Mouse (Mus musculus): ENCODE measurements around the gene Hdac2. TPM values are rescaled to one million over a fixed set of nuclear protein-coding genes. Genes with fewer than 3 reads are reported as not detected.

Hdac2 gene
- 314 and 330 TPM in 2 replicates for polyA plus RNA-seq (2016; fragmentation: Nextera tagmentation; extraction: Ambion mirVana)

DNA sequence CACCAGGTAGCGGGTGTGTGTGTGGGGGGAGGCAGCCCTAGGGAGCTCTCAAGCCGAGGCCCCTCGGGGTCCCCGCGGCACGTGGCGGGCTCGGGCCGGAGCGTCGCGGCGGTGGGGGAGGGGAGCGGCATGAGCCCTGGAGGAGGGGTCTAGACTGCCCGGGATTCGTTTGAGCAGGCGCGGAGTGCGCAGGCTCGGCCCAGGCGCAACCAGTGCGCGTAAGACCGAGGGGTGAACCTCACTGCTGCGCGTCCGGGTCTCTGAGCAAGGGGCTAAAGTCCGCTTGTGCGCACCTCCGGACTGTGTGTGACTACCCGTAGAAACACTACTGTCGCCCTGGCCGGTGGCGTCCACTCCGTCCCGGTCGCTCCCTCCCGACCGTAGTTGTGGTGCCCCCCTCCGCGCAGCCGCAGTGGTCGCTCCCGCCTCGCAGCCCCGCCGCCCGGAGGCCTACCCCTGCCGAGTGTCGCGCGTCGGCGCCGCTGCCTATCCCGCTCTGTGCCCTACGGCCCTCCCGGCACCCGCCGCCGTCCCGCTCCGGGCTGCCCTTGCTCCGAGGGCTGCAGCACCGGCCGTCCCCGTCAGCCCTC, at the start of gene Hdac2:
TSS of gene Hdac2 (plus strand) at position 459 of the 590 bp plus-strand sequence.
- under 1% methylated on average over 67 of the region's 67 CpGs for WGBS
- H3K4me3 ChIP-seq, result peak within 1 kb of the TSS; percentile 95

DNA sequence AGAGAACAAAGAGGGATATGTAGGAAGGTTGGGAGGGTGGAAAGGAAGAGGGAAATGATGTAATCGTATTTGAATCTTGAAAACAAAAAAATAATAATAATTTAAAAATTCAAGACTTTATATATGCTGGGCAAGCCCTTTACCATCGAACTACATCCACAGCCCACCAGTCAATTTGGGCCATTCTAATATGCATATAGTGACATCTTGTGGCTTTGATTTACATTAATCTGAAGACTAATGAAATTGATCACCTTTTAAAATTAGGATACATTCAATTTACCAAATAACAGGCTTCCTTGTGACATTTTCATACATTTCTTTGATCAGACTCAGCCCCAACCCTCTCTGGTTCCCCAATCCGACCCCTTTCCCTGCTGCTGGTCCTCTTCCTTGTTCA, 46.1 kb upstream of the Hdac2 start:
- H3K27ac ChIP-seq, result no peak overlapping the region
- H3K4me1 ChIP-seq (replicated peaks), result no peaks in the 10 kb centered on the region
- WGBS, result 77% methylated on average over 3 of the region's 3 CpGs
- no peaks in the 10 kb centered on the region for H3K27me3 ChIP-seq (ENCODE audit: insufficient read depth, poor library complexity, severe bottlenecking)
- no peaks in the 10 kb centered on the region for H3K9me3 ChIP-seq
- H3K4me3 ChIP-seq, result no peak overlapping the region
- no peak for DNase-seq (ENCODE audit: low spot score)
- H3K36me3 ChIP-seq, result no peaks in the 10 kb centered on the region

More for the DNA sequence above, at the start of gene Hdac2:
- Histone ChIP-seq H3K36me3 (peaks cover 31% of the 10 kb centered on the region), H3K27ac (peak within 1 kb of the TSS; percentile 100), H3K9me3 (peaks cover 16% of the 10 kb centered on the region), H3K4me1 (replicated peaks) (peaks cover 11% of the 10 kb centered on the region), H3K27me3 (ENCODE audit: insufficient read depth, poor library complexity, severe bottlenecking) (peaks cover 5% of the 10 kb centered on the region)
- peak; percentile 88 for DNase-seq (ENCODE audit: low spot score)

GRCm38 (mm10) chr10:36935863-36936262, 38.5 kb upstream of the Hdac2 start:
- Histone ChIP-seq H3K27ac (no peak overlapping the region), H3K4me3 (no peak overlapping the region)
- WGBS, result 88% methylated on average over 5 of the region's 5 CpGs

DNA sequence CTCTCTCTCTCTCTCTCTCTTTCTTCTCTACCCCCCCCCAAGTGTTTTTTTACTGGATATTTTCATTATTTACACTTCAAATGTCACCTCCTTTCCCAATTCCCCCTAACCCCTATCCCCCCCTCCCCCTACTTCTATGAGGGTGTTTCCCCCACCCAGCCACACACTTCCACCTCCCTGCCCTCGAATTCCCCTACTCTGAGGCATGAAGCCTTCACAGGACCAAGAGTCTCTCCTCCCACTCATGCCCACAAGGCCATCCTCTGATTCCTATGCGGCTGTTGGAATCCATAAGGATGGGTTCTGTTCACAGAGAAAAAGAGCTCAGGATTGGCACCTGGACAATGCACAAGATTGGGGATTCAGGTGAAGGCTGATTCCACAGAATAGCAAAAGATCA, 38.1 kb upstream of the Hdac2 start:
- Histone ChIP-seq H3K36me3 (no peaks in the 10 kb centered on the region), H3K4me1 (replicated peaks) (peaks cover 5% of the 10 kb centered on the region; the same call in 1 of the 2 replicates), H3K27ac (no peak overlapping the region), H3K27me3 (ENCODE audit: insufficient read depth, poor library complexity, severe bottlenecking) (no peaks in the 10 kb centered on the region), H3K4me3 (no peak overlapping the region), H3K9me3 (no peaks in the 10 kb centered on the region)
- WGBS, result 81% methylated on average over 2 of the region's 2 CpGs
- DNase-seq (ENCODE audit: low spot score), result no peak

More at GRCm38 (mm10) chr10:36935863-36936262, 38.5 kb upstream of the Hdac2 start:
- no peaks in the 10 kb centered on the region for H3K27me3 ChIP-seq (ENCODE audit: insufficient read depth, poor library complexity, severe bottlenecking)
- peaks cover 5% of the 10 kb centered on the region; the same call in 1 of the 2 replicates for H3K4me1 ChIP-seq (replicated peaks)
- H3K36me3 ChIP-seq, result no peaks in the 10 kb centered on the region
- no peak for DNase-seq (ENCODE audit: low spot score)
- H3K9me3 ChIP-seq, result no peaks in the 10 kb centered on the region

- no peak overlapping the region for H3K27ac ChIP-seq
- DNase-seq (ENCODE audit: low spot score), result no peak
- no peaks in the 10 kb centered on the region for H3K4me1 ChIP-seq (replicated peaks)
- no peaks in the 10 kb centered on the region for H3K27me3 ChIP-seq (ENCODE audit: insufficient read depth, poor library complexity, severe bottlenecking)
- no peaks in the 10 kb centered on the region for H3K36me3 ChIP-seq
- 86% methylated on average over 2 of the region's 2 CpGs for WGBS
- no peaks in the 10 kb centered on the region for H3K9me3 ChIP-seq
- no peak overlapping the region for H3K4me3 ChIP-seq
Measured at GRCm38 (mm10) chr10:36951742-36952141, 22.6 kb upstream of the Hdac2 start.

GRCm38 (mm10) chr10:36952622-36953021, 21.7 kb upstream of the Hdac2 start:
- H3K4me1 ChIP-seq (replicated peaks), result no peaks in the 10 kb centered on the region
- H3K4me3 ChIP-seq, result no peak overlapping the region
- no peak for DNase-seq (ENCODE audit: low spot score)
- no peak overlapping the region for H3K27ac ChIP-seq
- no peaks in the 10 kb centered on the region for H3K27me3 ChIP-seq (ENCODE audit: insufficient read depth, poor library complexity, severe bottlenecking)
- no peaks in the 10 kb centered on the region for H3K9me3 ChIP-seq
- H3K36me3 ChIP-seq, result no peaks in the 10 kb centered on the region
- WGBS, result 87% methylated on average over 2 of the region's 2 CpGs

DNA sequence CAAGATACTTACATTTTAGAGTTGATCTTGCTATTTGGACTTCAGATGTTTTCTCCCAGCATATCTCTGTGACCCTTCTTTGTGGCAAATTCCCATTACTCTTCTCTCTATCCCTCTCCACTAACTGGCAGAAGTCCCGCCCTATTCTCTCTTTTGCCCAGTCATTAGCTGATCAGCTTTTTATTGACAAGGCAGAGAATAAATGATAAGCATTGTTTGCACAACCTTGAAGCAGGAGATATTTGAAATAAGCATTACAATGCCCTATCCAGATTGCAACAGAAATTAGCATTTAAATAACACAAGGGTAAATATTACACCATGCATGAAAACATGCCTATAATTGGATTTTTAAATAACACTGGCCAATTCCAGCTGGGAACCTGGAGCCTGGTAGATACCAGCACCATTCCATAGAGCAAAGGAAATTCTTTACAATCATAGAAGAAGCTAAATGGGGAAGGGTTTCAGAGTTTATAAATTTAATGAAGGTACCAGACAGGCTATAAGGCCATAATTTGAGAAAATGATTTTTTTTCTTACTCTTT, 14.7 kb upstream of the Hdac2 start:
- 84% methylated on average over 1 of the region's 1 CpGs for WGBS
- H3K4me1 ChIP-seq (replicated peaks), result no peaks in the 10 kb centered on the region
- H3K27ac ChIP-seq, result no peak overlapping the region
- no peak for DNase-seq (ENCODE audit: low spot score)
- H3K9me3 ChIP-seq, result no peaks in the 10 kb centered on the region
- no peak overlapping the region for H3K4me3 ChIP-seq
- no peaks in the 10 kb centered on the region for H3K27me3 ChIP-seq (ENCODE audit: insufficient read depth, poor library complexity, severe bottlenecking)
- no peaks in the 10 kb centered on the region for H3K36me3 ChIP-seq

DNA sequence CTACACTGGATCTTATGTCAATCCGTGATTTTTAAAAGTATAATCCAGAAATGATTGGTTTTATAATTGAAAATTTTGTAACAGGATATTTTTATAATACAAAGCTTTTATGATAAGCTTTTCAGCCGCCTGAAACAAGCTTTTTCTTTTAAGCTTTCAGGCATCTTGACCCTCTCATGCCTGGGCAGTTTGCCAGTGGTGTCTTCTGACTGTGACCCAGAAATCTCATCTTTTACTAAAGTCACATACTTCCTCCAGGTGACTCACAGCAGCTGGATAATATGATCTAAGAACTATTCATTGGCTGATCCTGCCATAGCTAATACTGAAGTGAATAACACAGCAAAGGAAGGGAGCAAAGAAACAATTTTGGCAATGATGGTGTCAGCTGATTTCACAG, 9.9 kb upstream of the Hdac2 start:
- WGBS, result 74% methylated on average over 2 of the region's 2 CpGs
- Histone ChIP-seq H3K27ac (no peak overlapping the region), H3K4me1 (replicated peaks) (no peaks in the 10 kb centered on the region), H3K36me3 (no peaks in the 10 kb centered on the region), H3K4me3 (no peak overlapping the region), H3K27me3 (ENCODE audit: insufficient read depth, poor library complexity, severe bottlenecking) (no peaks in the 10 kb centered on the region), H3K9me3 (no peaks in the 10 kb centered on the region)
- no peak for DNase-seq (ENCODE audit: low spot score)

DNA sequence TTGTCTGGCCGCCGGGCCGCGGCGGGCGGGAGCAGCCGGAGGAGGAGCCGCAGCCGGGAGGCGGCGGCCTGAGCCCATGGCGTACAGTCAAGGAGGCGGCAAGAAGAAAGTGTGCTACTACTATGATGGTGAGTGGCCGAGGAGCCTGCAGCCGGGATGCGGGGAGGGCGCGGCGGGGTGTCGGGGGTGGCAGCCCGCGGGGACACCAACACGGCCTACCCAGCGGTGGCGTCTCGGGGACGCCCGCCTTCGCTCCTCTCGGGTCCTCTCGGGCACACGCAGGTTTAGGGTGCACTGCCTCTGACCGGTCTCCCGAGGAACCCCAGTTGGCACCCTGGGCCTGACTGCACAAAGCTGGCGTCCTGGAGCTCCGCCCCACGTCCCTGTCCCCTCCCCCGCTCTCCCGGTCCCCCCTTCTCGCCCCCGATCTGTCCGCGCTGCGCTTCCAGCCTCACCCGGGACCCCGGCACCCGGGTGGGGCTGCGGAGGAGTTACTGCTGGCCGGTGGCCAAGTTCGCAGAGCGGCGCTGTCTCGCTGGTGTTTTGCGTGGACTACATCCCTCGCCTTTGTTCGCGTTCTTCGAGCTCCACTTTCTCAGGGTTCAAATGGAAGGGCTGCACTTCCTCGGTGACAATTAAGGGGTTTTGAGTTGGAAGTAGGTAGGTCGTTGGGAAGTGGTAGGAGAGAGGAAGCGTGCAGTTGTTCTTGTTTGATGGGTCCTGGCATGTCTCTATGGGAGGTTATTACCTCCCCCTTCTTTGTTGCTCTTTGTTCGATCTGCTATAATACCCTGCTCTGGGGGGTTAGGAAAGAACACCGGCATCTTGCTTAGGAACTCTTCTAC, 554 bp downstream of the Hdac2 start:
- peaks cover 37% of the 10 kb centered on the region for H3K36me3 ChIP-seq
- H3K4me3 ChIP-seq, result peak overlapping the region; percentile 95
- peak overlapping the region; percentile 100 for H3K27ac ChIP-seq
- under 1% methylated on average over 63 of the region's 63 CpGs for WGBS
- H3K9me3 ChIP-seq, result peaks cover 16% of the 10 kb centered on the region
- peak; percentile 82 for DNase-seq (ENCODE audit: low spot score)
- peaks cover 5% of the 10 kb centered on the region for H3K27me3 ChIP-seq (ENCODE audit: insufficient read depth, poor library complexity, severe bottlenecking)
- H3K4me1 ChIP-seq (replicated peaks), result peaks cover 11% of the 10 kb centered on the region

DNA sequence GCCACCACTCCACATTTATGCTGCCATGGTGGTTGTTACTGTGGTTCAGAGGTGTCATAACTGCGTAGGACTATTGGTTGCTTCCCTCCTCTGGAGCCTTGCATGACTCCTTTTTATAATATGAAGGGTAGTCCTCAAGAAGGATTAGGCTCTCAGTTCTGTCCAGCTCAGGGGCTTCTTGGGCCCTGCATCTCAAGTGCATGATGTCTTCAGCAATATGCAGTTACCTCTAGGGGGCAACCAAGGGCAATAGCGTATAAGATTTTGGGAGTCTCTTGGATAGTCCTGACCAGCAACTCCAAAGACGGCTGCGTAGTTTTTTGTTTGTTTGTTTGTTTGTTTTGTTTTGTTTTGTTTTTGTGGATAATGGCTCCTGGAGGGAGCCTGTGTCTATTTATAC, 7.5 kb downstream of the Hdac2 start:
- H3K4me3 ChIP-seq, result no peak overlapping the region
- DNase-seq (ENCODE audit: low spot score), result no peak
- 94% methylated on average over 4 of the region's 4 CpGs for WGBS
- H3K36me3 ChIP-seq, result peaks cover 84% of the 10 kb centered on the region
- no peaks in the 10 kb centered on the region for H3K4me1 ChIP-seq (replicated peaks)
- no peak overlapping the region for H3K27ac ChIP-seq
- peaks cover 33% of the 10 kb centered on the region for H3K9me3 ChIP-seq
- H3K27me3 ChIP-seq (ENCODE audit: insufficient read depth, poor library complexity, severe bottlenecking), result no peaks in the 10 kb centered on the region

- Histone ChIP-seq H3K27ac (no peak overlapping the region), H3K4me1 (replicated peaks) (no peaks in the 10 kb centered on the region), H3K27me3 (ENCODE audit: insufficient read depth, poor library complexity, severe bottlenecking) (no peaks in the 10 kb centered on the region), H3K4me3 (no peak overlapping the region), H3K9me3 (no peaks in the 10 kb centered on the region), H3K36me3 (peaks cover 97% of the 10 kb centered on the region)
- no peak for DNase-seq (ENCODE audit: low spot score)
- 95% methylated on average over 2 of the region's 2 CpGs for WGBS
Measured at GRCm38 (mm10) chr10:36992149-36992548, 17.8 kb downstream of the Hdac2 start.

DNA sequence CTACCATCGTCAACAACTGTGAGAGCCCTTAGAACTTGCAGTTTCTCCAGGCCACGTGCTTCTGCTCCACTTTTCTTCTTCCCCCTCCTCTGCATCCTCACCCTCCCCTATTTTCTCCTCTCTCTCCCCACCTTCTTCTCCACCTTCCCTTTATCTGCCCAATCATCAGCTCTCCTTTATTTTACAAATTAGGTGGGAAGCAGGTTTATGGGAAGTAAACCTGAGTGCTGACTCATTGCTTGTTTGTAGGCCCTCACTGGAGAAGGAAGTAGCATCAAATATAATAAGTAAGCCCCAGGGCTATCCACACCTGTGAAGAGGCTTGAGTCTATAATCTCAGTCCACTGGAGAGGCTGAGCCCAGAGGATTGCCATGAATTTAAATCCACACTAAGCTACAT, 26.5 kb downstream of the Hdac2 start:
- 94% methylated on average over 2 of the region's 2 CpGs for WGBS
- Histone ChIP-seq H3K4me1 (replicated peaks) (no peaks in the 10 kb centered on the region), H3K36me3 (peaks cover 98% of the 10 kb centered on the region), H3K27ac (no peak overlapping the region), H3K4me3 (no peak overlapping the region), H3K27me3 (ENCODE audit: insufficient read depth, poor library complexity, severe bottlenecking) (no peaks in the 10 kb centered on the region), H3K9me3 (peaks cover 9% of the 10 kb centered on the region; the same call in 1 of the 2 replicates)
- no peak for DNase-seq (ENCODE audit: low spot score)
